Mouse (Mus musculus) adrenal gland, adult (tissue): Measurements from ENCODE around the gene Olfr205.
"Not testable (repeated sequence)": the region's sequence is repeated elsewhere in the genome, so short reads cannot be mapped to it uniquely, and the experiment has no call there.

Source experiments
- DNase-seq, 2 experiments: peaks; one replicate each; pipeline ENCODE4 v3.0.0; 2022 to 2023; ENCODE audit warnings: low spot score in 1 of 2; ENCODE audit not compliant: inconsistent age in 2 of 2

Gene Olfr205

GRCm38 (mm10) chr16:59331038-59331437 is at the start of gene Olfr205:
Gene Olfr205 (minus strand): TSS chr16:59331138.
- DNase-seq = no peak

GRCm38 (mm10) chr16:59363893-59364292 is 33.0 kb upstream of the Olfr205 start, which contains the start of gene Olfr209:
Gene Olfr209 (minus strand): TSS chr16:59363993.
- DNase-seq = no peak

GRCm38 (mm10) chr16:59349146-59349545 is 18.2 kb upstream of the Olfr205 start, which contains the start of gene Olfr206:
Gene Olfr206 (minus strand): TSS chr16:59349246.
- no peak for DNase-seq

- not testable (repeated sequence) for DNase-seq
These were observed 7.7 kb downstream of the Olfr205 start for GRCm38 (mm10) chr16:59323262-59323661.

- no peak for DNase-seq
These were observed 12.8 kb downstream of the Olfr205 start, which contains the start of gene Olfr204 for GRCm38 (mm10) chr16:59318148-59318547. Gene Olfr204 (minus strand): TSS chr16:59318248.

GRCm38 (mm10) chr16:59298581-59298980 is 32.4 kb downstream of the Olfr205 start, which contains the start of gene Olfr203:
Gene Olfr203 (plus strand): TSS chr16:59298881.
- no peak for DNase-seq

- DNase-seq = not testable (repeated sequence)
These were observed 43.4 kb downstream of the Olfr205 start for GRCm38 (mm10) chr16:59287576-59287975.

- DNase-seq = no peak
These were observed 44.2 kb downstream of the Olfr205 start, which contains the start of gene Olfr202 for GRCm38 (mm10) chr16:59286693-59287092. Gene Olfr202 (minus strand): TSS chr16:59286793.

- no peak for DNase-seq
These were observed 47.5 kb downstream of the Olfr205 start for GRCm38 (mm10) chr16:59283476-59283875.

- DNase-seq = no peak
These were observed 50.4 kb downstream of the Olfr205 start for GRCm38 (mm10) chr16:59280542-59280941.
